Mouse (Mus musculus) cortical plate, adult 2 months (tissue): ENCODE data around the gene Doxl2.

ENCODE experiments used
- CTCF ChIP-seq: fragments of 200-500 bp; IDR thresholded peaks from 2 replicates; pipeline ENCODE4 v1.5.1; 2011; ENCODE audit warnings: mild to moderate bottlenecking, control low read depth, low read length; ENCODE audit not compliant: insufficient read depth; ENCODE audit errors: extremely low read depth
- POLR2A ChIP-seq: fragments of 200-500 bp; IDR thresholded peaks from 2 replicates; pipeline ENCODE4 v1.6.1; 2011; ENCODE audit warnings: mild to moderate bottlenecking, low read length, control low read depth; ENCODE audit not compliant: insufficient read depth; ENCODE audit errors: extremely low read depth

GRCm38 (mm10) chr6:49019341-49019740, 44.6 kb downstream of the Doxl2 start:
- TF ChIP-seq CTCF, result no peak
- no peak for TF ChIP-seq POLR2A
